Mouse (Mus musculus) left cerebral cortex, postnatal 25 days (tissue): ENCODE data around the gene Ubac2. TPM values are rescaled to one million over a fixed set of nuclear protein-coding genes. Genes with fewer than 3 reads are reported as not detected.
A peak's percentile ranks its signal among the peaks of the same experiment; 100 is the strongest.

Experiments
- DNase-seq, 2 experiments: peaks; one replicate each; pipeline ENCODE4 v3.0.0; 2022; ENCODE audit warnings: low spot score in 2 of 2, mixed read lengths in 1 of 2
- intact Hi-C: fragments of 180-260 bp; cut with DNase I; formaldehyde crosslinking; loops from one replicate; pipeline ENCODE4 v1.15.1; 2025
- total RNA-seq, 2 experiments: library from RNA; stranded (reverse); gene quantifications; 2 replicates each; pipeline ENCODE4 v1.2.3; 2021

The Ubac2 gene
- total RNA-seq, 2 experiments from 2014 or later: 33.7 to 33.8 TPM

GRCm38 (mm10) chr14:121960031-121960430 is 81.6 kb downstream of the Ubac2 start:
- intact Hi-C loops: no loop called here

GRCm38 (mm10) chr14:121960531-121960930 is 82.1 kb downstream of the Ubac2 start:
- intact Hi-C loops: no loop called here
- no peak for DNase-seq

More at GRCm38 (mm10) chr14:121960031-121960430, 81.6 kb downstream of the Ubac2 start:
- no peak for DNase-seq

GRCm38 (mm10) chr14:121960997-121961396 is 82.6 kb downstream of the Ubac2 start:
- intact Hi-C loops: no loop called here

GRCm38 (mm10) chr14:121961496-121962127 is 83.2 kb downstream of the Ubac2 start:
- DNase-seq: no peak
- intact Hi-C loops: no loop called here

More at GRCm38 (mm10) chr14:121960997-121961396, 82.6 kb downstream of the Ubac2 start:
- no peak for DNase-seq

- intact Hi-C loops: no loop called here
- no peak for DNase-seq
Measured at GRCm38 (mm10) chr14:121962128-121962890, 83.9 kb downstream of the Ubac2 start.

GRCm38 (mm10) chr14:121963251-121963941 is 85.0 kb downstream of the Ubac2 start:
- intact Hi-C loops: no loop called here
- DNase-seq: no peak

- no peak for DNase-seq
- intact Hi-C loops: no loop called here
Measured at GRCm38 (mm10) chr14:121963942-121964335, 85.5 kb downstream of the Ubac2 start.

- DNase-seq: no peak
- intact Hi-C loops: no loop called here
Measured at GRCm38 (mm10) chr14:121964990-121965389, 86.6 kb downstream of the Ubac2 start, which contains the start of gene Gpr183. Gpr183 (minus strand) TSS chr14:121965195.

GRCm38 (mm10) chr14:121965461-121965860 is 87.0 kb downstream of the Ubac2 start:
- intact Hi-C loops: no loop called here
- no peak for DNase-seq

- no peak for DNase-seq
- intact Hi-C loops: no loop called here
Measured at GRCm38 (mm10) chr14:121967095-121967494, 88.7 kb downstream of the Ubac2 start.

- intact Hi-C loops: no loop called here
- no peak for DNase-seq
Measured at GRCm38 (mm10) chr14:121970402-121970801, 92.0 kb downstream of the Ubac2 start.

- intact Hi-C loops: no loop called here
Measured at GRCm38 (mm10) chr14:121973114-121973513, 94.7 kb downstream of the Ubac2 start.

GRCm38 (mm10) chr14:121981531-121981930 is 103.1 kb downstream of the Ubac2 start:
- intact Hi-C loops: no loop called here
- no peak for DNase-seq

More at GRCm38 (mm10) chr14:121973114-121973513, 94.7 kb downstream of the Ubac2 start:
- no peak for DNase-seq

GRCm38 (mm10) chr14:121983009-121983933 is 104.9 kb downstream of the Ubac2 start:
- intact Hi-C loops: no loop called here
- DNase-seq: no peak

- no peak for DNase-seq
- intact Hi-C loops: no loop called here
Measured at GRCm38 (mm10) chr14:121985477-121985876, 107.1 kb downstream of the Ubac2 start.

GRCm38 (mm10) chr14:121986028-121986427 is 107.6 kb downstream of the Ubac2 start:
- intact Hi-C loops: no loop called here
- no peak for DNase-seq

GRCm38 (mm10) chr14:121987287-121987686 is 108.9 kb downstream of the Ubac2 start:
- intact Hi-C loops: no loop called here
- DNase-seq: peak in 1 of 2 experiments; percentile 32

- intact Hi-C loops: no loop called here
- no peak for DNase-seq
Measured at GRCm38 (mm10) chr14:121987691-121988090, 109.3 kb downstream of the Ubac2 start.

GRCm38 (mm10) chr14:121989331-121989730 is 110.9 kb downstream of the Ubac2 start:
- intact Hi-C loops: no loop called here
- no peak for DNase-seq
